Mouse (Mus musculus): ENCODE data around the gene Fam110a.

- TF ChIP-seq CTCF (IDR thresholded peaks at IDR 0.05; ENCODE audit: low read depth, low read length) (no peak), POLR2A (IDR thresholded peaks at IDR 0.05; ENCODE audit: extremely low read depth, insufficient read depth, low read length) (no peak)
These were observed 1.2 kb upstream of the Fam110a start for GRCm38 (mm10) chr2:151981268-151981667.

All from liver, adult 2 months (tissue).